Mouse (Mus musculus): ENCODE results near the gene Sipa1l2. TPM values are rescaled to one million over a fixed set of nuclear protein-coding genes. Genes with fewer than 3 reads are reported as not detected.

Gene Sipa1l2
- polyA plus RNA-seq, 1 experiment from 2014 or later, result 4.9 TPM

- no peaks in the 10 kb centered on the region for H3K9me3 ChIP-seq (ENCODE audit: control insufficient read depth, low read length)
- H3K27ac ChIP-seq (ENCODE audit: low read length), result 0 out of 2 replicates have a peak overlapping the region, but pooled peaks have one; percentile 38
- no peaks in the 10 kb centered on the region for H3K27me3 ChIP-seq (replicated peaks; ENCODE audit: control insufficient read depth, insufficient read depth, low read length)
- no peak overlapping the region for H3K4me2 ChIP-seq (ENCODE audit: low read depth, low read length)
- ATAC-seq, result peak; percentile 77
- no peak overlapping the region for H3K4me3 ChIP-seq (ENCODE audit: low read length)
- WGBS, result 25% methylated on average over 1 of the region's 1 CpGs
- no peak overlapping the region for H3K9ac ChIP-seq (ENCODE audit: low read depth, low read length)
- no peaks in the 10 kb centered on the region for H3K36me3 ChIP-seq (ENCODE audit: control insufficient read depth, insufficient read depth, low read length)
- peaks cover 38% of the 10 kb centered on the region for H3K4me1 ChIP-seq (ENCODE audit: control insufficient read depth, insufficient read depth, low read length)
Observed at GRCm38 (mm10) chr8:125531640-125532039, 38.0 kb downstream of the Sipa1l2 start.

GRCm38 (mm10) chr8:125531088-125531438, 38.5 kb downstream of the Sipa1l2 start:
- WGBS, result 49% methylated on average over 6 of the region's 6 CpGs
- no peak overlapping the region for H3K9ac ChIP-seq (ENCODE audit: low read depth, low read length)
- no peak overlapping the region for H3K4me3 ChIP-seq (ENCODE audit: low read length)
- no peaks in the 10 kb centered on the region for H3K27me3 ChIP-seq (replicated peaks; ENCODE audit: control insufficient read depth, insufficient read depth, low read length)
- no peak overlapping the region for H3K4me2 ChIP-seq (ENCODE audit: low read depth, low read length)
- no peak for ATAC-seq
- peaks cover 41% of the 10 kb centered on the region for H3K4me1 ChIP-seq (ENCODE audit: control insufficient read depth, insufficient read depth, low read length)
- no peak overlapping the region for H3K27ac ChIP-seq (ENCODE audit: low read length)
- H3K9me3 ChIP-seq (ENCODE audit: control insufficient read depth, low read length), result no peaks in the 10 kb centered on the region
- no peaks in the 10 kb centered on the region for H3K36me3 ChIP-seq (ENCODE audit: control insufficient read depth, insufficient read depth, low read length)

GRCm38 (mm10) chr8:125530187-125531087, 39.2 kb downstream of the Sipa1l2 start:
- Histone ChIP-seq H3K27ac (ENCODE audit: low read length) (no peak overlapping the region), H3K36me3 (ENCODE audit: control insufficient read depth, insufficient read depth, low read length) (no peaks in the 10 kb centered on the region)
- 55% methylated on average over 15 of the region's 15 CpGs for WGBS

GRCm38 (mm10) chr8:125529019-125529418, 40.6 kb downstream of the Sipa1l2 start:
- no peak overlapping the region for H3K4me3 ChIP-seq (ENCODE audit: low read length)
- no peak for ATAC-seq
- H3K36me3 ChIP-seq (ENCODE audit: control insufficient read depth, insufficient read depth, low read length), result no peaks in the 10 kb centered on the region
- H3K27ac ChIP-seq (ENCODE audit: low read length), result no peak overlapping the region
- no peak overlapping the region for H3K9ac ChIP-seq (ENCODE audit: low read depth, low read length)
- H3K9me3 ChIP-seq (ENCODE audit: control insufficient read depth, low read length), result no peaks in the 10 kb centered on the region
- 73% methylated on average over 6 of the region's 6 CpGs for WGBS
- H3K4me1 ChIP-seq (ENCODE audit: control insufficient read depth, insufficient read depth, low read length), result peaks cover 38% of the 10 kb centered on the region
- H3K27me3 ChIP-seq (replicated peaks; ENCODE audit: control insufficient read depth, insufficient read depth, low read length), result no peaks in the 10 kb centered on the region
- H3K4me2 ChIP-seq (ENCODE audit: low read depth, low read length), result no peak overlapping the region

More at GRCm38 (mm10) chr8:125530187-125531087, 39.2 kb downstream of the Sipa1l2 start:
- Histone ChIP-seq H3K4me2 (ENCODE audit: low read depth, low read length) (no peak overlapping the region), H3K9ac (ENCODE audit: low read depth, low read length) (no peak overlapping the region), H3K27me3 (replicated peaks; ENCODE audit: control insufficient read depth, insufficient read depth, low read length) (no peaks in the 10 kb centered on the region), H3K4me1 (ENCODE audit: control insufficient read depth, insufficient read depth, low read length) (peaks cover 41% of the 10 kb centered on the region), H3K9me3 (ENCODE audit: control insufficient read depth, low read length) (no peaks in the 10 kb centered on the region), H3K4me3 (ENCODE audit: low read length) (no peak overlapping the region)
- ATAC-seq, result no peak

GRCm38 (mm10) chr8:125527941-125528340, 41.7 kb downstream of the Sipa1l2 start:
- no peaks in the 10 kb centered on the region for H3K27me3 ChIP-seq (replicated peaks; ENCODE audit: control insufficient read depth, insufficient read depth, low read length)
- H3K27ac ChIP-seq (ENCODE audit: low read length), result no peak overlapping the region
- H3K4me3 ChIP-seq (ENCODE audit: low read length), result no peak overlapping the region
- 73% methylated on average over 3 of the region's 3 CpGs for WGBS
- no peak overlapping the region for H3K9ac ChIP-seq (ENCODE audit: low read depth, low read length)
- ATAC-seq, result no peak
- H3K4me2 ChIP-seq (ENCODE audit: low read depth, low read length), result no peak overlapping the region
- peaks cover 41% of the 10 kb centered on the region for H3K4me1 ChIP-seq (ENCODE audit: control insufficient read depth, insufficient read depth, low read length)
- H3K36me3 ChIP-seq (ENCODE audit: control insufficient read depth, insufficient read depth, low read length), result no peaks in the 10 kb centered on the region
- H3K9me3 ChIP-seq (ENCODE audit: control insufficient read depth, low read length), result no peaks in the 10 kb centered on the region

GRCm38 (mm10) chr8:125526999-125527398, 42.6 kb downstream of the Sipa1l2 start:
- Histone ChIP-seq H3K9ac (ENCODE audit: low read depth, low read length) (no peak overlapping the region), H3K36me3 (ENCODE audit: control insufficient read depth, insufficient read depth, low read length) (no peaks in the 10 kb centered on the region), H3K27me3 (replicated peaks; ENCODE audit: control insufficient read depth, insufficient read depth, low read length) (no peaks in the 10 kb centered on the region), H3K27ac (ENCODE audit: low read length) (no peak overlapping the region), H3K4me2 (ENCODE audit: low read depth, low read length) (no peak overlapping the region), H3K4me3 (ENCODE audit: low read length) (no peak overlapping the region), H3K9me3 (ENCODE audit: control insufficient read depth, low read length) (no peaks in the 10 kb centered on the region), H3K4me1 (ENCODE audit: control insufficient read depth, insufficient read depth, low read length) (peaks cover 36% of the 10 kb centered on the region)
- no peak for ATAC-seq
- WGBS, result 28% methylated on average over 7 of the region's 7 CpGs

GRCm38 (mm10) chr8:125526582-125526981, 43.0 kb downstream of the Sipa1l2 start:
- Histone ChIP-seq H3K9me3 (ENCODE audit: control insufficient read depth, low read length) (no peaks in the 10 kb centered on the region), H3K4me3 (ENCODE audit: low read length) (no peak overlapping the region), H3K27me3 (replicated peaks; ENCODE audit: control insufficient read depth, insufficient read depth, low read length) (no peaks in the 10 kb centered on the region), H3K4me2 (ENCODE audit: low read depth, low read length) (no peak overlapping the region), H3K9ac (ENCODE audit: low read depth, low read length) (no peak overlapping the region), H3K4me1 (ENCODE audit: control insufficient read depth, insufficient read depth, low read length) (peaks cover 34% of the 10 kb centered on the region), H3K27ac (ENCODE audit: low read length) (no peak overlapping the region), H3K36me3 (ENCODE audit: control insufficient read depth, insufficient read depth, low read length) (no peaks in the 10 kb centered on the region)
- ATAC-seq, result no peak
- 57% methylated on average over 7 of the region's 7 CpGs for WGBS

GRCm38 (mm10) chr8:125524479-125524878, 45.1 kb downstream of the Sipa1l2 start:
- Histone ChIP-seq H3K4me1 (ENCODE audit: control insufficient read depth, insufficient read depth, low read length) (peaks cover 32% of the 10 kb centered on the region), H3K27me3 (replicated peaks; ENCODE audit: control insufficient read depth, insufficient read depth, low read length) (no peaks in the 10 kb centered on the region), H3K4me2 (ENCODE audit: low read depth, low read length) (no peak overlapping the region), H3K9me3 (ENCODE audit: control insufficient read depth, low read length) (no peaks in the 10 kb centered on the region), H3K27ac (ENCODE audit: low read length) (no peak overlapping the region), H3K36me3 (ENCODE audit: control insufficient read depth, insufficient read depth, low read length) (no peaks in the 10 kb centered on the region), H3K4me3 (ENCODE audit: low read length) (no peak overlapping the region), H3K9ac (ENCODE audit: low read depth, low read length) (no peak overlapping the region)
- no peak for ATAC-seq
- 72% methylated on average over 2 of the region's 2 CpGs for WGBS

GRCm38 (mm10) chr8:125523213-125523612, 46.4 kb downstream of the Sipa1l2 start:
- WGBS, result 38% methylated on average over 5 of the region's 5 CpGs
- Histone ChIP-seq H3K9me3 (ENCODE audit: control insufficient read depth, low read length) (no peaks in the 10 kb centered on the region), H3K4me1 (ENCODE audit: control insufficient read depth, insufficient read depth, low read length) (peaks cover 34% of the 10 kb centered on the region), H3K27me3 (replicated peaks; ENCODE audit: control insufficient read depth, insufficient read depth, low read length) (no peaks in the 10 kb centered on the region), H3K27ac (ENCODE audit: low read length) (no peak overlapping the region), H3K4me2 (ENCODE audit: low read depth, low read length) (no peak overlapping the region), H3K9ac (ENCODE audit: low read depth, low read length) (no peak overlapping the region), H3K36me3 (ENCODE audit: control insufficient read depth, insufficient read depth, low read length) (no peaks in the 10 kb centered on the region), H3K4me3 (ENCODE audit: low read length) (no peak overlapping the region)
- peak; percentile 49 for ATAC-seq
